Mouse (Mus musculus): Measurements from ENCODE around the gene Aifm3.

The Aifm3 gene

DNA sequence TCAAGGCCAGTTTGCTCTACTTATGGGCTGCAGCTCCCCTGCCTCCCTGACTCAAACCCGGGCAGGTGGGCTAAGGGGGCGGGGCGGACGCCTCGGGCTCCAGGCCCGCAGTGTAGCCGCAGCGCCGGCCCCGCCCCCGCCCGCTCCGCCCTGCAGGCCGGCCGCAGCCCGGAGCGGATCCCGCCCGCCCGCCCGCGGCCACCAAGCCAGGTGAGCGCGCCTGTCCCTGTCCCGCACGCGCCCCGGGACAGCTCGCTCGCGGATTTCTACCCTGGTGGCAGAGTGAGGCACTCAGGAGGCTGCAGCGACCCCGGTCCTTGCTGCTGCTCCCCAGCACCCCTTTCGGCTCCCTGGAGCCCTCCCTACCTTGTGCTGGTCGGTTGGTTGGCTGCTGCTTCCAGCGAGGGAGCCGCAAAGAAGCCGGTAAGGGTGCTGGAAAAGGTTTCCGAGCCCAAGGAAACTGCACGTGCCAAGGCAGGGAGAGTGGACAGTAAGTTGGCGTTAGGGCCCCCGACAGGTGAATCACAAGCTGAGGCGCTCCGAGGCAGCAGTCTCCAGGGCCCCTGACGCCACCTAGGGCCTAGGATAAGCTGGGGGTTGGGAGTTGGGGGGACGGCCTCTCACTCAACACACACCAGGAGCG, at the start of gene Aifm3:
Aifm3 (plus strand) TSS at position 143 of the 643 bp plus-strand sequence.
- no peak for DNase-seq (ENCODE audit: low spot score in 2 of 2)

DNA sequence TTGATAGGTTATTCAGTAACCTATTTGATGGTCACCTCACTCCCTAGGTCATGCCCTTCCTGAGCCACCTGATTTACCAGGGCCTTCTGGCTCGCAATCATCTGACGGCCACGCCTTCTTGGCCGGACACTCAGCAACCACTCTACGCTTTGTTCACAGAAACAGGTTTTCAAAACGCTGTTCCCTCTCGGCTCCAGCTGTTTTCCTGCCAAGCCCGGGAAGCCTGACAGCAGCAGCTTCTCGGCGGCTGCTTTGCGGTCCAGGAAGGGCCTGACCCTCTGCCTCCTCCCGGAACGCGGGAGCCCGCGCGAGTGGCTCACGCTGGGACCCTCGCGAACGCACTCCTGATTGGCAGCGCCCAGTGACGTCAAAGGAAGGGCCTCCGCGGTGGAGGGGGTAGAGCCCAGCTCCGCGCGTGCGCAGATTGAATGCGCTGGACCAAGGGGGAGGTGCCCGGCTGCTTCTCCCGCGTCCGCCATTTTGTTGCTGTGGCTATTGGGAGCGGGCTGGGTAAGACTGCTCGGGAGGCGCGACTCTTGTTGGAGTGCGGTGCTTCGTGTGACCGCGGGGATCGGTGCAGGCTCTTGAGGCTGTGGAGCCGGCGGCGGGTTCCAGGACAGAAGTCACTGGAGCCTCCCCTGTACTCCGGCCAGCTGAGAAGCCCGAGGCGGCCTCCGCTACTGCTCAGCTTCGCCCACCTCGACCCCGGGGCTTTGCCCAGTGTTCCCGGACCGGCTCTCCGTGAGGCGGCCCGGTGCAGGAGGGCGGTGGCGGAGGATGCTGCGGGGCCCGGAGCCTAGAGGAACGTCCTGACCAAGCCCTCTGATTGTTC, 37.7 kb upstream of the Aifm3 start, which contains the start of gene Crkl:
Crkl (plus strand) TSS at position 447 of the 832 bp plus-strand sequence.
- DNase-seq (ENCODE audit: low spot score in 2 of 2) = peak; percentile 98 to 99

DNA sequence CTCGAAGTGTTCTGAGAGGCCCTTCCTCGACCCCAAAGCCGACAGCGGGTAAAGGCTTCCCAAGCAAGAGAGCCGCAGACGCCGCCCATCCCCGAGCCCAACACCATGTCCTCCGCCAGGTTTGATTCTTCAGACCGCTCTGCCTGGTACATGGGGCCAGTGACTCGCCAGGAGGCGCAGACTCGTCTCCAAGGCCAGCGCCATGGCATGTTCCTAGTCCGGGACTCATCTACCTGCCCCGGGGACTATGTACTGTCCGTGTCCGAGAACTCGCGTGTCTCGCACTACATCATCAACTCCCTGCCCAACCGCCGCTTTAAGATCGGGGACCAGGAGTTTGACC, 37.1 kb upstream of the Aifm3 start:
- DNase-seq (ENCODE audit: low spot score in 2 of 2) = peak; percentile 54 to 64

DNA sequence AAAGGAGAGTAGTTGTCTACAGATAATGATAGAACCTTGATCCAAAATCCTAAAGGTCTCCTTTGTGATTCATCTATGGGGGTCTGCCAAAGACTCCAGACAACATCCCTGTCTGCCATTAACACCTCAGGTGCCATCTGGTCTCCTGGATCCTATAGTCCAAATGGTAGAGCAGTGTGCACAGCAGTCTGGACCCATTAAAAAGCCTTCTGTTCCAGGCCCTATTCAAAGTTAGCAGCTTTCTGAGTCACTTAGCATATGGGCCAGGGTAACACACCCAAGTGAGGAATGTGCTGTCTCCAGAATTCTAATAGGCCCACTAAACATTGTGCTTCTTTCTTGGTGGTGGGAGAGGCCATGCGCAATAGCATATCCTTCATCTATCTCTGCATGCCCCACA, 32.5 kb upstream of the Aifm3 start:
- no peak for DNase-seq (ENCODE audit: low spot score in 2 of 2)

DNA sequence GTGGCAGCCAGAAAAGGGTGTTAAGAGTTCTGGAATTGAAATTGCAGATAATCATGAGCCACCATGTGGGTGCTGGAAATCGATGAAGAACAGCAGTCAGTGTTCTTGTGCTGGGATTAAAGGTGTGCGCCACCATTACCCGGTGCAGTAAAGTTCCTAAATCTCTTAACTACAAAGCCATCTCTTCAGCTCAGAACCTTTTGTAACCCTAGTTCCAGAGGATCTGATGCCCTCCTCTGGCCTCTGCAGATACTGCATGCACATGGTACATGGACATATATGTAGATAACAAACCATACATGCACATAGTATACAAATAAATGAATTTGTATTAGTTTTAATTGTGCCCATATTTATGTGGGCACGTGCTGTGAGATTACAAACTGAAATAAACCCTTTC, 29.2 kb upstream of the Aifm3 start:
- no peak for DNase-seq (ENCODE audit: low spot score in 2 of 2)

DNA sequence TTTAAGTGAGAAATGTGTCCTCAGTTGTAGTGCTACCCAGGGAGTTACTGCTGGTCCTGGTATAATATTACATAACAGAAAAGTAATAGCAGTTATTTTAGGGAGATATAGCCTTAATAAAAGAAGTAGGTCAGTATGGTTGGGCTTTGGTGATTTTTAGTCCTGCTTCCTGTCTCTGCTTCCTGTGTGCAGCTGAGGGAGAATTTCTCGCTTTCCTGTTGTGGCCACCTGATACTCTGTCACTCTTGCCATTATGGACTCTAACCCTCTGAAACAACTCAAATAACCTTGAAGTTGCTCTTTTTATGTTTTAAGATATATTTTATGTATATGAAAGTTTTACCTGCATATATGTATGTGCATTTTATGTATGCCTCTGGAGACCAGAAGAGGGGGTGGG, 27.8 kb upstream of the Aifm3 start:
- no peak for DNase-seq (ENCODE audit: low spot score in 2 of 2)

DNA sequence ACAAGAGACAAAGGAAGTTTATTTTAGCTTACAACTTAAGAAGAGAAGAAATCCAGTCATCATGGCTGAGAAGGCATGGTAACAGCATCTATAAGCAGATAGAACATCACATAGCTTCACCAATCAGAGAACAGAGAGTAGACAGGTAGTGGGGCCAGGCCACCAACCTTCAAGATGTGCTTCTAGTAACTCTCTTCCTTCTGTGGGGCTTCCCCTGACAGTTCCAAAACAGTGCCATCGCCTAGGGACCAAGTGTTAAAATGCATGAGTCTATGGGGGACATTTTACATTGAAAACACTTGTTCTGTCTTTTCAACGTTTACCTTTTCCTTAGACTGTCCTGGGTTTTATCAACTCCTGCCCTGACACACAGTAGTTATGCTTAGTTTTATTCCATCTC, 26.2 kb upstream of the Aifm3 start:
- DNase-seq (ENCODE audit: low spot score in 2 of 2) = no peak

DNA sequence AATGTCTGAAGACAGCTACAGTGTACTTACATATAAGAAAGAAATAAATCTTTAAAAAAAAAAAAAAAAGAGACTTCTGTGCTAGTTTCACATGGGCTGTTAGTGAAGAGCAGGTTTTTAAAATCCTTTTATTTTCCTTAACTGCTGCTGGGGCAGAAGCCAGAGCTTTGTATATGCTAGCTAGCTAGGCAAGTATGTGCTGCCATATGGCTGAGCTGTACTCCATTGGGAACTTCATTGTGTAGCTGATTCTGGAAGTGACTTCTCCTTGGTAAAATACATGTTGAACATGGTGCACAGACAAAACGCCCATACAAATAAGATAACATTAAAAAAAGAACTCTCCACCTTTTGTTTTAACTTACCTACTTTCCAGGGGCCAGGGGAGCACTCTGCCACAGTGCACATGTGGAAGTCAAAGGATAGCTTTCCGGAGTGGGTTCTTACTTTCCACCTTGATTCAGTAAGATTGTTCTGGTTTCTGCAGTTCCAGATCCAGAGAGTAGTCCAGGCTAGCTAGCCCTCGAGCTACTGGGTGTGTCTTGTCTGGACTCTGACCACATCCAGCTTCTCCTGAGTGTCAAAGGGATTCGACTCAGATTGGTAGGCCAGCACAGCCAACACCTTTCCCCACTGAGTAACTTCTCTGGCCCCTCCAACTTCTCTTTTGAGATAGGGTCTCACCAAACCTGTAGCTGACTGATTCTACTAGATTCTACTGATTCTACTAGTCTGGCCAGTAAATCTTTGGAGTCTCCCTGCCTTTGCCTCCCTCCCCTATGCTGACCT, 22.3 kb upstream of the Aifm3 start:
- no peak for DNase-seq (ENCODE audit: low spot score in 2 of 2)

DNA sequence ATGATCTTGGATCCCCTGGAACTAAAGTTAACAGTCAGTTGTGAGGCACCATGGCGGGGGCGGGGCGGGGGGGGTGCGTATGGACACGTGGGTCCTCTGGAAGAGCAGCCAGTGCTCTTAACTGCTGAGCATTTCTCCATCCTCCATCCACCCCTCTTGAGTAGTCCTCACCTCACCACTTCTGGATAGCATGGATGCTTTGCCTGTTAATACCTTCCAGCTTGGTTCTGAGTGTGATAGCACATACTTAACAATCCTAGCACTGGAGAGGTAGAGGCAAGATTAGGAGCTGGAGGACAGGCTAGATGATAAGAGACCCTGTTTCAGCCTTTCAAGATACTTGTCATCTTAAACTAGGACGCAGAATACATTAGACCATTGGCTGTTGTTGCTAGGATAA, 16.9 kb upstream of the Aifm3 start:
- DNase-seq (ENCODE audit: low spot score in 2 of 2) = no peak

DNA sequence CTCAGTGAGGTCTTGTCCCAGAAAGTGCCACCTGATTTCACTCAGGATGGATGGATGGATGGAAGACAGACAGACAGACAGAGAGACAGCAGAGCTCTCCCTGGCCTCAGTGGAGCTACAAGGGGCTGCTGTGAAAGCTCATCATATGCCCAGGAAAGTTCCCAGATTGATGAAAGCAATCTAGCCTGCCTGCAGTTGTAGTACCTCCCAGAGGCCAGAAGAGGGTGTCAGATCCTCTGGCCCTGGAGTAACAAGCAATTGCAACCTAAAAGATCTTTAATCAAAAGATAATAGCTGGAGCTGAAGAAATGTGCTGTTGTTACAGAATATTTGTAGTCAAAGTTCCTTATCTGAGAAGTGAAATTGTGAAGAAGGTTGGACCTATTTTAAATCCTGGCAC, 15.3 kb upstream of the Aifm3 start:
- DNase-seq (ENCODE audit: low spot score in 2 of 2) = peak in 1 of 2 experiments; percentile 46

DNA sequence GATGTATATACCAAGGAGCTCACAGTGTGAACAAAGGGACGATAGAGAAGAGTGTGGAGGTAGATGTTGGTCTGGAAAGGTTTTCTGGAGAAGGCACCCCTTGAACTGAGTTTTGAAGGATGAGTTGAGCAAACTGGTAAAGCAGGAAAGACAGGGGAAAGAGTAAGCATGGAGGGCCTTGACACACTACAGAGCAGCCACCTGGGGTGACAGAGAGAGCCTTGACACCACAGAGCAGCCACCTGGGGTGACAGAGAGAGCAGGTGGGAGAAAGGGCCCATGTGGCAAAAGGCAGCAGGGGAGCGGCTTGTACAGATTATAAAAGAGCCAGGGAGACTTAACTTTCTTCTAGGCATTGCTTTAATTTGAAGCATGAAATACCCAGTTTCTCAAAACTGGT, 14.7 kb upstream of the Aifm3 start:
- no peak for DNase-seq (ENCODE audit: low spot score in 2 of 2)

DNA sequence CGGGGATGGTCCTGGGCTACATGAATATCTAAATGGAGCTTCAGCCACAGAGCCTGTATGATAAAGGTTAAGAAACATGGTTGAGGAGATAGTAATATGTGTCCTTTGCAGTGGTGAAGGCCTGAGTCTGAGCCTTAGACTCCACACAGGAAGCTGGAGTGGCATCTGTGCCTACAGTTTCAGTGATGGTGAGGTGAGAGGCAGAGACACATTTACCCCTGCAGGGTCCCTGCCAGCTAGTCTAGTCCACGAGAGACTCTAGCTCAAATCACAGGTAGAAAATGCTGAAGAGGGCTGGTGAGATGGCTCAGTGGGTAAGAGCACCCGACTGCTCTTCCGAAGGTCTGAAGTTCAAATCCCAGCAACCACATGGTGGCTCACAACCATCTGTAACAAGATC, 14.1 kb upstream of the Aifm3 start:
- no peak for DNase-seq (ENCODE audit: low spot score in 2 of 2)

DNA sequence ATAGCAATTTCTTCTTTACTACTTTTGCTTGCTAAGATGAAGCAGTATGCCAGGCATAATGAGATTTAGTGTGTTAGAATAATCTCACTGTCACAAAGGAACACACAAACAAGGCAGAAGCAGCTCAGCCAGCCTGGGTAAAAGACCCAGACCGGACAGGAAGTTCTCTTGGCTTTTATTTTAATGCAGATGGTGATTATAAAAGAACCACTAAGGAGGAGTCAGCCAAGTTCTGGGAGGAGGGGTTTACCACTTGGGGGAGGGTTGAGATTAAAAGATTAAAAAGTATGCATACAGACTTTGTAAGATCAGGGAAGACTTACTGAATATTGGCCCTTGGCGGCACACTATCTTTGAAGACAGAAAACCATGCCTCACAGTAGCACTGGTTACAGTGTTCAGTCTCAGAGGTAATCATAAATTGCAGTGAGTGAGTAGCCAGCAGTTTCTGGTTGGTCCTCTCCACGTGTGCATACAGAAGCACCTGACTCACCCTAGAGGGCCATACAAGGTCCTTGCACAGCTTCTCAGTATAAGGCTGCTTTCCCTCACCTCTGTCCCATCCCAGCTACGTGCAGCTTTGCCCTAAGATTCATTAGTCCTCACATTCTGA, 11.0 kb upstream of the Aifm3 start:
- DNase-seq (ENCODE audit: low spot score in 2 of 2) = no peak

DNA sequence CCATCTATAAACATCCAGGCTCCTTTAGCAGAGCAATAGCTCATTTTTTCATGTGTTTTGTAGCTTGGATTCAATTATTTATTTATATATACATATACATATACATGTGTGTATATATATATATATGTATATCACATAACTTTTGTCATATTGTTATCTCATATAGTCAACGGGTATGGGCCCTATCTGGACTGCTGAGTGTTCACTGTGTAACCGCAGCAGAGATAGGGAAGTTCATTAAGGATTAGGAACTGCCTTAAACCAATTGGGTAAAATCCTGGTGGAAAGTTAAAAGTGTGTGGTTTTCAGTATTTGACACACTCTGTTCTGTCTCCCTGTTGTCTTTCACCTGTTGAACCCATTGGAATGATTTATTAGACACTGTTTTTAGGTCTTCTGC, 7.9 kb upstream of the Aifm3 start:
- DNase-seq (ENCODE audit: low spot score in 2 of 2) = no peak

DNA sequence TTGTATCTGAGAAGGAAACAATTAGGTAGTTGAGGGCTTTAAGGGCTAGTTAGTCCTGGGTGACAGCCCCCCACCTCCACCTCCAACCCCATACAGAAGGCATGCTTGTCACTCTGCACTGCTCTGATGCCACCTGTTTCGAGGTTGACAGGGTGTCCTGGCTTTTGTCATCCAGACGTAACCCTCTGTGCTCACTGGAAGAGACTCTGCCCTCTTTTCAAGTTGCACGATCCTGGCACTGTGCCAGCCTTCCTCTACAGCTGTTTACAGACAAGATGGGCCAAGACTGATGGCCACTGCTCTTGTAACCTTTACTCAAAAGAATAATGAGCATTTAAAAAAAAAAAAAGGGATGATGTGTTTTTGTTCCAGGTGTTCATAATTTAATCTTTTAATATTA, 2.9 kb upstream of the Aifm3 start:
- DNase-seq (ENCODE audit: low spot score in 2 of 2) = no peak

DNA sequence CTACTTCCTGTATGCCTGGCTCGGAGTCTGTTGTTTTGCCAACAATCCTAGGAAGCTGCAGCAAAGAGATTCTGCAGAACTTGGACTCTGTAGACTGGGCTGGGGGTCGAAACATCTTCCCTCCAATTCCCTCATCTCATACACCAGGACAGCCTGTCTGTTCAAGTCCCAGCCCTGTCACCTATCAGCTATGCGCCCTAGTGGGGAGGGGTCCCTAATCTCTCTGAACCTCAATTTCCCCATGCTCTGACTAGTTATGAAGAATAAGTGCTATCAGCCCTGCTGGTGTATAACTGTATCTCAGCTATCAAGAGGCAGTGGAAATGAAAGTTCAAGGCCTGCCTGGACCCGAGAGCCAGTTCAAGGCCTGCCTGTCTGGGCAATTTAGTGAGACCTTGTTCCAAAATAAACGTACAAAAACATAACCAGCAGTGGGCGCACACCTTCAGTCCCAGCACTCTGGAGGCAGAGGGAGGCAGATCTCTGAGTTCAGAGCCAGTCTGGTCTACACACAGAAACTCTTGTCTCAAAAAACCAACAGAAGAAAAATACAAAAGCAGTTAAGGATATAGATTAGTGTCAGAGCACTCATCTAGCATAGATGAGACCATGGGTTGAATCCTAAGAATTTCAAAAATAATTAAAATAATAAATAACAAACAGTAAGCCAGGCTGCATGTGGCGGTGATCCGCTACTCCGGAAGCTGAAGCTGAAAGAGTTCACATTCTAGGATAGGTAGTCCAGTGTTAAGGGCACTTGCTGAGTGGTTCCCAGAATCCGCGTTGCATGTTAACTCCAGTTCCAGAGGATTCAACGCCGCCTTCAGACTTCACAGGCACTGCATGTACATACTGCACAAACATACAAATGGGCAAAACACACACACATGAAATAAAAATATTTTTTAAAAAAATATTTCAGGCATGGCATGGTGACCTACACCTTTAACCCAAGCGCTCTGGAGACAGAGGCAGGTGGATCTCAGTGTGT, 638 bp upstream of the Aifm3 start:
- DNase-seq (ENCODE audit: low spot score in 2 of 2) = no peak

DNA sequence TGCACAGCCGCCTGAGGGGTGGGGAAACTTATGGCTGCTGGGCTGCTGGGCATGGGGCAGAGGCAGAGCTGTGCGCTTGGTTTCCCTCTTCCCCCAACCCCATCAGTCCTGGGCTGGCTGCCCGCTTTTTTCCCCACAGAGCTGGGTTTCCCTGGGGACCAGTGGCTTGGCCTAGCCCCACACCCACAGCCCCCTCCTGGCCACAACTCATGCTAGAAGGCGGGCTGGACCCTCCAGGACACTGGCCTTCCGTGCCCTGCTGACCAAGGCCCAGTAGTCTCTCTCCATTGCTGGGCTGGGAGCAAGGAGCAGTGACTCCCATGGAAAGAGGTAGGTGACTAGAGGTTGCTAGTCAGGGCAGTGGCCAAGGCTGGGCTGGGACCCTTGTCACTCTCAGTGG, 1.7 kb downstream of the Aifm3 start:
- peak; percentile 69 to 79 for DNase-seq (ENCODE audit: low spot score in 2 of 2)

DNA sequence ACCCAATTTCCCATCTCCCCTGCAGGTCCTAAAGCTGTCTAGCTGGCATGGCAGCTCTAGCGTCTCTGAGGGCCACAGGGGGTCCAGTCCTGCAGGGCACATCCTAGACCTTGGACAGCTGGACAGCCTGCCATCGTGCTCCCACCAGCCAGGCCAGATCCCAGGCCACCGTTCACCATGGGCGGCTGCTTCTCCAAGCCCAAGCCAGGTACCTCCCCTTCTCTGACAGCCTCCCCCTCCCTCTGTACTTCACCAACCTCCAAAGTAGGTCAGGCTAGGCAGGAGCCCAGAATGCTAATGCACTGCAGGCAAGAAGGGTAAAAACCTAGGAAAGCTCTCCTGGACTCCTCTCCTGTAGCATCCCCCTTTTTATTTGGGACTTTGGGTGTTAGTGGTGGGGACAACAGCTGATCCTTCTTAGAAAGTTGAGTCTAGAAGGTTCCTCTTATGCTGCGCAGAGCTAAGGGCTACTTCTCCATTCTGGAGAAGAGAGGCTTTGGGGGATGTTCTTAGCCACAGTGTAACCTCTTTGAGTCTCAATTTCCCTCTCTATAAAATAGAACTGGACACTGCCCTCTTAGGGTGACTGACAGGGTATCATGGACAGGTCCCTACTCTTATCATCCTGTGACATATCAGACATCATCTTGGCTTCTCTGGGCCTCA, 2.6 kb downstream of the Aifm3 start:
- DNase-seq (ENCODE audit: low spot score in 2 of 2) = peak; percentile 52 to 58

DNA sequence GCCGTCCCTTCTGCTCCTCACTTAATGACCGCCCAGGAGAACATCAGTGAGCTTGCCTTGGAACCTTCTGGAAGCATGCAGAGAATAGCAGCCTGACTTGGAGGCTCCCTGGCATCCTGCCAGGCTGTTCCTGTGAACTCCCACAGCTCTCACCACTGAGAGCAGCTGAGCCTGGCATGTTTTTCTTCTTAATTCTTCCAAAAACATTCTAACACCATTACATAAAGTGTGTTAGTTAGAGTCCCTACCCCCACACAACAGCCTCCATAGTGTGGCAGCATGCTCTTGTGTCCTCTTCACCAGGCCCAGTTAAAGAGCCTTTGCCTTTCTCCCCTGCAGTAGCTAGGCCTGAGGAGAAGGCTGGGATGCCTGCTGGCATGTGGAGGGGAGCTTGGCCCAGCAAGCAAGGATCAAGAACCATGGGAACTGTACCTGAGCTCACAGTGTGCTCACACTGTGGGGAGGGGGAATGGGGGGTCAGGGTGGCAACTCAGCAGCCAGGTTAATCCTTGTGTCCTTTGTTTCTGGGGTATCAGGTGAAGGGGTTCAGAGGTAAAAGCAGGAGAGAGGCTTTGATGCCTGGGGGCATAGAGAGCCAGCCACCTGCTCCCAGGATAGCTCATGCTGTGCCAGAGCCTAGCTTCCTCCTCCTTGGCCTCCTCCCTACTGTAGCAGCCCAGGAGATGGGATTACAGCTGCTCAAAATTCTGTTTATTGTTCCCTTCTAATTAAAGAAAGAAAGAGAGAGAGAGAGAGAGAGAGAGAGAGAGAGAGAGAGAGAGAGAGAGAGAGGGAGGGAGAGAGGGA, 7.3 kb downstream of the Aifm3 start:
- DNase-seq (ENCODE audit: low spot score in 2 of 2) = peak; percentile 91 to 95

Data from right cerebral cortex, postnatal 10 days (tissue).